Mouse (Mus musculus) heart, embryonic 14.5 days (tissue): ENCODE results near the gene Dnah12. TPM values are rescaled to one million over a fixed set of nuclear protein-coding genes. Genes with fewer than 3 reads are reported as not detected.

Experiments
- ATAC-seq: fragments of 200-750 bp; cut with Nextera tagmentation; 2 replicates; pipeline ENCODE4 v1.8.0; 2017; ENCODE audit warnings: low read depth, moderate TSS enrichment; ENCODE audit not compliant: insufficient number of reproducible peaks, insufficient read depth, low FRiP score
- H3K27ac ChIP-seq, 2 experiments: fragments of 200-500 bp in 1 of 2; fragments of 300-500 bp in 1 of 2; sonication (generic) in 1 of 2; replicated peaks in 1 of 2; 2 replicates each; pipeline ENCODE4 v1.5.1; 2012 to 2014; ENCODE audit warnings: low read depth in 2 of 2, low read length in 2 of 2, control low read depth in 1 of 2, mild to moderate bottlenecking in 1 of 2, mixed read lengths in 1 of 2; ENCODE audit not compliant: control insufficient read depth in 1 of 2, insufficient read depth in 1 of 2
- H3K27me3 ChIP-seq: fragments of 300-500 bp; sonication (generic); 2 replicates; pipeline ENCODE4 v1.6.1; 2014; ENCODE audit warnings: mild to moderate bottlenecking, low read length, control low read depth; ENCODE audit not compliant: control insufficient read depth, insufficient read depth
- H3K36me3 ChIP-seq: fragments of 300-500 bp; sonication (generic); 2 replicates; pipeline ENCODE4 v1.6.1; 2014; ENCODE audit warnings: mild to moderate bottlenecking, control low read depth, low read length, mixed read lengths; ENCODE audit not compliant: control insufficient read depth, insufficient read depth
- H3K4me1 ChIP-seq, 2 experiments: fragments of 200-500 bp in 1 of 2; fragments of 300-500 bp in 1 of 2; sonication (generic) in 1 of 2; 2 replicates each; pipeline ENCODE4 v1.6.1; 2012 to 2014; ENCODE audit warnings: low read length in 2 of 2, control low read depth in 1 of 2, mixed read lengths in 1 of 2; ENCODE audit not compliant: control insufficient read depth in 2 of 2, insufficient read depth in 2 of 2
- H3K4me2 ChIP-seq: fragments of 300-500 bp; sonication (generic); 2 replicates; pipeline ENCODE4 v1.6.1; 2014; ENCODE audit warnings: mild to moderate bottlenecking, low read length
- H3K4me3 ChIP-seq, 2 experiments: fragments of 200-500 bp in 1 of 2; fragments of 300-500 bp in 1 of 2; sonication (generic) in 1 of 2; 2 replicates each; pipeline ENCODE4 v1.5.1; 2012 to 2014; ENCODE audit warnings: low read length in 2 of 2, mild to moderate bottlenecking in 2 of 2, control low read depth in 1 of 2, low read depth in 1 of 2, moderate library complexity in 1 of 2; ENCODE audit not compliant: control insufficient read depth in 1 of 2, insufficient read depth in 1 of 2
- H3K9ac ChIP-seq: fragments of 300-500 bp; sonication (generic); 2 replicates; pipeline ENCODE4 v1.6.1; 2014; ENCODE audit warnings: mild to moderate bottlenecking, low read length
- H3K9me3 ChIP-seq: fragments of 300-500 bp; sonication (generic); 2 replicates; pipeline ENCODE4 v1.6.1; 2016; ENCODE audit warnings: low read length, control low read depth; ENCODE audit not compliant: control insufficient read depth
- WGBS: fragments of 180-500 bp; shearing (Covaris S2); extraction: QIAGEN DNeasy Blood & Tissue Kit; methylation state at CpG from one replicate; pipeline ENCODE4 v1.1.7; 2014; 5-methylcytosine and 5-hydroxymethylcytosine counted together
- polyA plus RNA-seq: library from polyadenylated mRNA; unstranded; fragments of >200 nt; fragmentation: Nextera tagmentation; extraction: Ambion mirVana; gene quantifications from 2 replicates; pipeline ENCODE4 v1.2.1, GENCODE M21; 2014

Dnah12 gene
- polyA plus RNA-seq, 1 experiment from 2014 or later, result 0.03 TPM

DNA sequence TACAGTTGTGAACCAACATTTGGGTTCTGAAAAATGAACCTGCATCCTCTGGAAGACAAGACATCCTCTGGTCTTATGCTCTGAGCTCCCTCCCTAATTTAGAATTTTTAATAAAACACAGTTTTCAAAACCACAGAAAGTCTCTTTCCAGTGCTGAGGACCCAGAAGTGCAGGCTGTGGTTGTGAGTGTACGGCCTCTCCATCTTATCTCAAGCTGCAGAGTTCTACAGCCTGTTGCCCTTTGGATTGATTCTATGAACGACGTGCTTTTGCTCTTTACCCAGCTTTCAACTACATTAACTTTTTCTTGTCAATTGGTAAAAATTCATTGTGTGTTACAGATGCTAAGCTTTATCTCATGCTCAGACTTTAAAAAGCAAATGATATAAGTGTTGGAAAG is 105.3 kb downstream of the Dnah12 start:
- no peaks in the 10 kb centered on the region for H3K36me3 ChIP-seq
- H3K4me2 ChIP-seq, result no peak overlapping the region
- no peaks in the 10 kb centered on the region for H3K4me1 ChIP-seq
- ATAC-seq, result no peak
- 52% methylated on average over 3 of the region's 3 CpGs for WGBS
- H3K9me3 ChIP-seq, result no peaks in the 10 kb centered on the region
- H3K27me3 ChIP-seq, result no peaks in the 10 kb centered on the region
- H3K9ac ChIP-seq, result no peak overlapping the region
- no peak overlapping the region for H3K27ac ChIP-seq
- no peak overlapping the region for H3K4me3 ChIP-seq

DNA sequence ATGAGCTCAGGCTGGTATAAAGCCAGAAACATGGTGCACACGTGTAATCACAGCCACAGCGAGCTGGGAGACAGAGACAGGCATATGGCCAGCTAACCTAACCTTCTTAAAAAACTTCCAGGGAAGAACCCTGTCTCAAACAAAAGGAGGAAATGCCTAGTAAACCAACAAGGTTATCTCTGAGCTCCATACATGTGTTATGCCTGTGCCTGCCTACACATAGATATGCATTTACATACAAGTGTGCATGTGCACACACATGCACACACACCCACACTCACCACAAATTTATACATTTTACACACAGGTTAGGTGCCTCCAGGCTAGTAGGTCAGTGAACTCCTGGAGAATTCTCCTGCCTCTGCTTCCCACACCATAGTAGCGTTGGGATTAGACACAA is 106.2 kb downstream of the Dnah12 start:
- no peak for ATAC-seq

DNA sequence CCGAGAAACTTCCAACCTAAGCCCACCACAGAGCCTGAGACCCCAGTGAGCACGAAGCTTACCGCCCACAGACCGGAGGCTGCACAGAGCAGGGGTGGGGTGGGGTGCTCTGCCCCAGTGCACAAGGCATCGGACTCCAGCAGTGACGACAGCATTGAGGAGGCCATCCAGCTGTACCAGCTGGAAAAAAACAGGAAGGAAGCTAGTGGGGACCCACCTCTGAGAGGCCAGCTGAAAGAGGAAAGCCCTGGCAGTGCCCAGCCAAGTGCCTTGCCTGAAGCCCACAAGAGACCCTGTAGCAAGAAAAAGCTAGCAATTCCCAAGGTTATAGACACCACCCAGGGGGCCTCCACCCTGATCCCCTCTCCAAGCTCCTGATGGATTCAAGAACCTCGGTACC is 112.4 kb downstream of the Dnah12 start:
- H3K4me2 ChIP-seq, result no peak overlapping the region
- H3K9me3 ChIP-seq, result no peaks in the 10 kb centered on the region
- no peaks in the 10 kb centered on the region for H3K27me3 ChIP-seq
- 65% methylated on average over 7 of the region's 7 CpGs for WGBS
- ATAC-seq, result no peak
- H3K9ac ChIP-seq, result no peak overlapping the region
- H3K27ac ChIP-seq, result no peak overlapping the region
- peaks cover 6 to 7% of the 10 kb centered on the region in 2 experiments; a peak in 1 of 4 replicates for H3K4me1 ChIP-seq
- H3K36me3 ChIP-seq, result no peaks in the 10 kb centered on the region
- no peak overlapping the region for H3K4me3 ChIP-seq

More for the DNA sequence above, 106.2 kb downstream of the Dnah12 start:
- H3K9me3 ChIP-seq, result no peaks in the 10 kb centered on the region
- WGBS, result 60% methylated on average over 3 of the region's 3 CpGs
- no peak overlapping the region for H3K27ac ChIP-seq
- no peaks in the 10 kb centered on the region for H3K36me3 ChIP-seq
- H3K27me3 ChIP-seq, result no peaks in the 10 kb centered on the region
- no peak overlapping the region for H3K9ac ChIP-seq
- no peak overlapping the region for H3K4me2 ChIP-seq
- H3K4me1 ChIP-seq, result no peaks in the 10 kb centered on the region
- H3K4me3 ChIP-seq, result no peak overlapping the region

DNA sequence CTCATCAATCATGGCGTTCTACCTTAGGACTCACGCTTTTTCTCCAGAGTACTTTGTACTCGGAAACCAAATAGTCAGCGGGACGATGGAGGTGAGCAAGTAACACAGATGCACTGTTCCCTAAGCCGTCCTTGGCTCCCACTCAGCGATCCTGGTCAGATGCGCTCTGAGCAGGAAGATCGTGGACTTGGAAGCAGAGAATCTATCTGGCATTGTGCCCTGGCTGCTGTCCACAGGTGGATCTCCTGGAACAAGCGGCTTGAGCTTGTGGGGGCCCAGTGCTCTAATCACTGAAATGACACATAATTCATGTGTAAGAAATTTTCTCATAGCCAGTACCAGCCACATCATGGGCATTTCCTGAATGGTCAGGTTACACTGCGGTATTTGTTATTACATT is 119.7 kb downstream of the Dnah12 start:
- no peak overlapping the region for H3K4me3 ChIP-seq
- no peak overlapping the region for H3K4me2 ChIP-seq
- 0 out of 2 replicates have a peak, but pooled peaks cover 2% of the 10 kb centered on the region for H3K9me3 ChIP-seq
- no peak overlapping the region for H3K27ac ChIP-seq
- H3K9ac ChIP-seq, result no peak overlapping the region
- H3K36me3 ChIP-seq, result no peaks in the 10 kb centered on the region
- H3K27me3 ChIP-seq, result no peaks in the 10 kb centered on the region
- no peak for ATAC-seq
- no peaks in the 10 kb centered on the region for H3K4me1 ChIP-seq
- WGBS, result 76% methylated on average over 11 of the region's 11 CpGs

DNA sequence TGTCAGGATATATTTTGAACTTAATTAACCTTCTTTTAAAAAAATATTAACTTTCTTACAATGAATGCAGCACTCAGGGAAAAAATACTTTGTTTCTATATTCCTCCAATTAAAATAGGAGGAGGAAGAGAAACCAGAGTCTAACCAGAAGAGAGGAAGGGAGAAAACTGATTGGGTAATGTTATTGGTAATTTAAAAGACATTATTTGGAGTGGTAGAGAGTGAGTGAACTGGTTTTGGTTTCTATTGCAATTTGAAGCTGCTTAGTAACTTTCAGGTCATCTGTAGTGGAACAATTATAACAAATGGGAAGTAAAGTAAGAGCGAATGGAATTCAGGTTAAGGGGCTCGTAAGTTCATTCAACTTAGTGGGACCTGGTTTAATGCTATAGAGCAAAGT is 120.8 kb downstream of the Dnah12 start:
- no peak for ATAC-seq
- Histone ChIP-seq H3K4me2 (no peak overlapping the region), H3K9me3 (0 out of 2 replicates have a peak, but pooled peaks cover 2% of the 10 kb centered on the region), H3K9ac (no peak overlapping the region), H3K36me3 (no peaks in the 10 kb centered on the region), H3K4me3 (no peak overlapping the region), H3K4me1 (no peaks in the 10 kb centered on the region), H3K27me3 (no peaks in the 10 kb centered on the region), H3K27ac (no peak overlapping the region)
- 77% methylated on average over 2 of the region's 2 CpGs for WGBS

DNA sequence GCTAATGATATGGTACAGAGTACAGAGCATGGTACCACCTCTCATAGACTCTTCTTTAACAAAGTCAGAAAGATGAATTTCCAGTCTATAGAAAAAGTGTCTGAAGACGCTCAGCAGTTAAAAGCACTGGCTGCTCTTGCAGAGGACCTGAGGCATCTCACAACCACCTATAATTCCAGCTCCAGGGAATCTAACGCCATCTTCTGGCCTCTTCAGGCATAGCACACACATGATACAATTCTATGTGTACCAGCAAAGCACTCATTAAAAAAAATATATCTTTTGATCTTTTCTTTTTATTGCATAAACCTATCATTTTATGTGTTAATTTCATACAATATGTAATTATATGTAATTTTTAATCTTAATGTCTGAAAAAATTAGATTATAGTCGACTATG is 121.8 kb downstream of the Dnah12 start:
- Histone ChIP-seq H3K36me3 (no peaks in the 10 kb centered on the region), H3K9ac (no peak overlapping the region), H3K4me2 (no peak overlapping the region), H3K27ac (no peak overlapping the region), H3K4me3 (no peak overlapping the region), H3K9me3 (0 out of 2 replicates have a peak, but pooled peaks cover 2% of the 10 kb centered on the region), H3K27me3 (no peaks in the 10 kb centered on the region), H3K4me1 (no peaks in the 10 kb centered on the region)
- no peak for ATAC-seq
- WGBS, result 50% methylated on average over 3 of the region's 3 CpGs

DNA sequence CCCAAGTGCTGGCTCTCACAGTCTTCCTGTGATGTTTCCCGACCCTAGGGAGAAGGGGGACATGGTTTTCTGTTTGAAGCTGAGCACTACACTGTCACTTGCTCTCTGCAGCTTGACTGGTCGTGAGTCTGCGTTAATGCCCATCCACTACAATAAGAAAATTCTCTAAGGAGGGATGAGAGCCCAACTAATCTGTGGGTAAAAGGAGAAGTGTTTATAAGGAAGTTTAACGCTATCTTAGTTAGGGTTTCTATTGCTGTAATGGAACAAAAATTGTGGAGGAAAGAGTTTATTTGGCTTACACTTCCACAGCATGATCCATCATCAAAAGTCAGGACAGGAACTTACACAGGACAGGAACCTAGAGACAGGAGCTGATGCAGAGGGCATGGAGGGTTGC is 123.7 kb downstream of the Dnah12 start:
- no peak overlapping the region for H3K9ac ChIP-seq
- no peaks in the 10 kb centered on the region for H3K27me3 ChIP-seq
- no peaks in the 10 kb centered on the region for H3K36me3 ChIP-seq
- ATAC-seq, result no peak
- H3K4me3 ChIP-seq, result no peak overlapping the region
- no peak overlapping the region for H3K4me2 ChIP-seq
- H3K27ac ChIP-seq, result no peak overlapping the region
- 58% methylated on average over 4 of the region's 4 CpGs for WGBS
- H3K4me1 ChIP-seq, result no peaks in the 10 kb centered on the region
- 0 out of 2 replicates have a peak, but pooled peaks cover 2% of the 10 kb centered on the region for H3K9me3 ChIP-seq

DNA sequence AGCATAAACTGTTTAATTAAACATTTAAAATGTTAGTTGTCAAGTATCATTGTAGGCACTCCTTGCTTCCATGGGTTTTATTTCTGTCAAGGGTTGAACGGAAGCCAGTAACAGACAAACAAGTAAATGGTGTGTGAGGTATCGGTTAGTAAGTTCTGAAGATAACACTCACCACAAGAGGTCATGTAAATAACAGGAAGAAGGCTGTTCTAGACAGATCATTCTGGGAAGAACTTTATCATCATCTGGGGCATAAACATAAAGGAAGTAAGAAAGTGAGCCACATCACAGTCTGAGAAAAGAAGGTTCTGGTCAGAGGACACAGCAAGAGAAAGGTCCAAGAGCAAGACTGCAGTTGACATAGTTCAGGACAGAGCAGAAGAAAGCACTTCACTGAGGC is 132.9 kb downstream of the Dnah12 start:
- whole genome bisulfite sequencing, result 58% methylated on average over 2 of the region's 2 CpGs

More for the DNA sequence above, 132.9 kb downstream of the Dnah12 start:
- H3K36me3 ChIP-seq, result no peaks in the 10 kb centered on the region
- H3K27ac ChIP-seq, result no peak overlapping the region
- no peaks in the 10 kb centered on the region for H3K27me3 ChIP-seq
- H3K4me3 ChIP-seq, result no peak overlapping the region
- H3K4me2 ChIP-seq, result no peak overlapping the region
- H3K4me1 ChIP-seq, result no peaks in the 10 kb centered on the region
- no peak overlapping the region for H3K9ac ChIP-seq
- no peak for ATAC-seq
- H3K9me3 ChIP-seq, result no peaks in the 10 kb centered on the region
